ENCODE assay signal across 21 mouse cellular contexts in genomic region chr2:173395526-173395925, GRCm38 (mm10).
DNase-seq lines count a peak whose midpoint lies in the region; ATAC-seq and TF ChIP-seq lines count a peak whose summit lies in the region.
"Had no signal": no experiment of that assay in that cellular context is flagged by ENCODE, and none has a peak within 500 bp of the region (broad histone marks: within the 10 kb centered on the region; RNA-seq: fewer than 3 reads in every experiment).

No protein-coding gene starts in this region.

- peak; percentile 31 for DNase-seq in lung, embryonic 14.5 days
- no peak for DNase-seq in lung, adult 2 months
- peak; percentile 10 for DNase-seq in 3T3-L1 (ENCODE audit: low read depth, low spot score)
- DNase-seq in forebrain, postnatal 0 days = peak; percentile 19
- no peak for DNase-seq in cerebellum, adult 9-10 months
- DNase-seq in kidney, adult 8-10 months = no peak
- DNase-seq: adrenal gland, postnatal 36 days; cerebellum, adult 11 months; heart, postnatal 4 days; kidney, adult 18-20 months; kidney, postnatal 14 days; liver; thymus, postnatal 25 days had no signal

- H3K27ac ChIP-seq in forebrain, embryonic 13.5 days = no peak overlapping the region; the same call in 1 of the 2 replicates
- no peak overlapping the region for H3K27ac ChIP-seq in forebrain, embryonic 12.5 days
- H3K27ac ChIP-seq in lung, embryonic 14.5 days (ENCODE audit: low read depth) = no peak overlapping the region
- no peak overlapping the region for H3K27ac ChIP-seq in forebrain, postnatal 0 days (ENCODE audit: low read depth, low read length)
- H3K27ac ChIP-seq: embryonic facial prominence, embryonic 12.5 days; heart, embryonic 15.5 days; hindbrain, embryonic 15.5 days; limb, embryonic 10.5 days had no signal

- no peak overlapping the region for H3K4me2 ChIP-seq in forebrain, embryonic 13.5 days
- no peak overlapping the region for H3K4me2 ChIP-seq in forebrain, embryonic 12.5 days
- H3K4me2 ChIP-seq in lung, embryonic 14.5 days = no peak overlapping the region
- H3K4me2 ChIP-seq in forebrain, postnatal 0 days (ENCODE audit: low read depth) = no peak overlapping the region
- H3K4me2 ChIP-seq: embryonic facial prominence, embryonic 12.5 days; heart, embryonic 15.5 days; hindbrain, embryonic 15.5 days; midbrain, embryonic 11.5 days had no signal

- no peaks in the 10 kb centered on the region for H3K36me3 ChIP-seq in forebrain, embryonic 13.5 days (ENCODE audit: poor library complexity, severe bottlenecking)
- no peaks in the 10 kb centered on the region for H3K36me3 ChIP-seq in forebrain, embryonic 12.5 days (replicated peaks)
- H3K36me3 ChIP-seq in lung, embryonic 14.5 days (ENCODE audit: insufficient read depth) = no peaks in the 10 kb centered on the region
- H3K36me3 ChIP-seq in forebrain, postnatal 0 days (ENCODE audit: insufficient read depth) = no peaks in the 10 kb centered on the region
- H3K36me3 ChIP-seq: embryonic facial prominence, embryonic 12.5 days; heart, embryonic 15.5 days; hindbrain, embryonic 15.5 days; limb, embryonic 10.5 days had no signal

- H3K9ac ChIP-seq in forebrain, embryonic 13.5 days = no peak overlapping the region; the same call in 1 of the 2 replicates
- H3K9ac ChIP-seq in forebrain, embryonic 12.5 days = no peak overlapping the region
- H3K9ac ChIP-seq in lung, embryonic 14.5 days = no peak overlapping the region
- H3K9ac ChIP-seq in forebrain, postnatal 0 days = no peak overlapping the region
- H3K9ac ChIP-seq: embryonic facial prominence, embryonic 12.5 days; heart, embryonic 15.5 days; hindbrain, embryonic 15.5 days had no signal

- no peak for TF ChIP-seq CTCF in lung, embryonic 14.5 days (IDR thresholded peaks at IDR 0.05; ENCODE audit: low read depth)
- no peak for TF ChIP-seq CTCF in lung, adult 2 months (IDR thresholded peaks at IDR 0.05; ENCODE audit: insufficient read depth, low read length)
- no peak for TF ChIP-seq CTCF in forebrain, postnatal 0 days (IDR thresholded peaks at IDR 0.05; ENCODE audit: low read depth)

- H3K9me3 ChIP-seq in forebrain, embryonic 13.5 days (replicated peaks) = no peaks in the 10 kb centered on the region
- 0 out of 2 replicates have a peak, but pooled peaks cover 11% of the 10 kb centered on the region for H3K9me3 ChIP-seq in forebrain, embryonic 12.5 days
- peaks cover 4% of the 10 kb centered on the region; the same call in 1 of the 2 replicates for H3K9me3 ChIP-seq in lung, embryonic 14.5 days (ENCODE audit: low read depth, low read length)
- 0 out of 2 replicates have a peak, but pooled peaks cover 8% of the 10 kb centered on the region for H3K9me3 ChIP-seq in forebrain, postnatal 0 days (ENCODE audit: low read length)
- H3K9me3 ChIP-seq: heart, embryonic 15.5 days; hindbrain, embryonic 15.5 days had no signal

- WGBS in forebrain, embryonic 13.5 days = 55% methylated on average over 6 of the region's 6 CpGs
- 69% methylated on average over 6 of the region's 6 CpGs for WGBS in forebrain, embryonic 12.5 days
- 17% methylated on average over 6 of the region's 6 CpGs for whole genome bisulfite sequencing in lung, embryonic 14.5 days
- WGBS in lung, adult 2 months = 28% methylated on average over 6 of the region's 6 CpGs
- WGBS in forebrain, postnatal 0 days = 38% methylated on average over 6 of the region's 6 CpGs

- no peak overlapping the region for H3K4me3 ChIP-seq in forebrain, embryonic 13.5 days
- no peak overlapping the region for H3K4me3 ChIP-seq in forebrain, embryonic 12.5 days (replicated peaks)
- no peak overlapping the region for H3K4me3 ChIP-seq in lung, embryonic 14.5 days (ENCODE audit: low read depth, low read length)
- H3K4me3 ChIP-seq in lung, adult 2 months (replicated peaks; ENCODE audit: extremely low read depth, low read depth, low read length) = no peak overlapping the region
- H3K4me3 ChIP-seq in forebrain, postnatal 0 days (ENCODE audit: low read depth, low read length) = no peak overlapping the region
- H3K4me3 ChIP-seq: embryonic facial prominence, embryonic 12.5 days; heart, embryonic 15.5 days; hindbrain, embryonic 15.5 days; limb, embryonic 10.5 days had no signal

- no peaks in the 10 kb centered on the region for H3K27me3 ChIP-seq in forebrain, embryonic 13.5 days
- H3K27me3 ChIP-seq in forebrain, embryonic 12.5 days = no peaks in the 10 kb centered on the region
- H3K27me3 ChIP-seq in lung, embryonic 14.5 days (ENCODE audit: insufficient read depth, low read length) = no peaks in the 10 kb centered on the region
- no peaks in the 10 kb centered on the region for H3K27me3 ChIP-seq in forebrain, postnatal 0 days (ENCODE audit: insufficient read depth, low read length)
- H3K27me3 ChIP-seq: embryonic facial prominence, embryonic 12.5 days; heart, embryonic 15.5 days; hindbrain, embryonic 15.5 days had no signal

- peak; percentile 70 for ATAC-seq in forebrain, embryonic 13.5 days
- ATAC-seq in forebrain, embryonic 12.5 days (ENCODE audit: low FRiP score) = no peak
- ATAC-seq in lung, embryonic 14.5 days (ENCODE audit: insufficient read depth) = peak; percentile 52
- peak; percentile 63; the same call in 1 of the 2 replicates for ATAC-seq in forebrain, postnatal 0 days
- ATAC-seq: CD4-positive, CD25-positive, alpha-beta regulatory T cell, adult 4 months had no signal

- H3K4me1 ChIP-seq in forebrain, embryonic 13.5 days = peaks cover 6% of the 10 kb centered on the region
- peaks cover 6% of the 10 kb centered on the region; the same call in 1 of the 2 replicates for H3K4me1 ChIP-seq in forebrain, embryonic 12.5 days
- H3K4me1 ChIP-seq in lung, embryonic 14.5 days (ENCODE audit: insufficient read depth) = no peaks in the 10 kb centered on the region
- no peaks in the 10 kb centered on the region for H3K4me1 ChIP-seq in lung, adult 2 months (ENCODE audit: control insufficient read depth, insufficient read depth, low read length)
- H3K4me1 ChIP-seq in forebrain, postnatal 0 days (ENCODE audit: insufficient read depth) = 0 out of 2 replicates have a peak, but pooled peaks cover 3% of the 10 kb centered on the region
- H3K4me1 ChIP-seq: heart, embryonic 15.5 days had no signal

- no peak for TF ChIP-seq POLR2A in lung, adult 2 months (IDR thresholded peaks at IDR 0.05; ENCODE audit: borderline replicate concordance, extremely low read depth, low read depth, low read length)

Comparison
In these comparisons a context has a peak if more than half of its experiments do, and no peak if none do; other contexts are left out.
1. DNase-seq: peak in lung, embryonic 14.5 days (single experiment), 3T3-L1 (single experiment) and forebrain, postnatal 0 days (single experiment); none in lung, adult 2 months (single experiment), cerebellum, adult 9-10 months (single experiment) and kidney, adult 8-10 months (0 of 2).